Mouse (Mus musculus) layer of hippocampus, adult 2 months (tissue): ENCODE data around the gene Nabp2. TPM values are rescaled to one million over a fixed set of nuclear protein-coding genes. Genes with fewer than 3 reads are reported as not detected.

Source experiments
- DNase-seq, 2 experiments: peaks; one replicate each; pipeline ENCODE4 v3.0.0; 2022; ENCODE audit warnings: low spot score in 2 of 2
- H3K27ac ChIP-seq: fragments of 200-600 bp; 2 replicates; pipeline ENCODE4 v1.8.1; 2022
- H3K4me3 ChIP-seq: fragments of 200-600 bp; 2 replicates; pipeline ENCODE4 v1.8.1; 2022; ENCODE audit warnings: mild to moderate bottlenecking
- CTCF ChIP-seq: fragments of 200-600 bp; conservative IDR thresholded peaks from 2 replicates; pipeline ENCODE4 v1.8.1; 2022; ENCODE audit warnings: antibody characterized with exemption, mild to moderate bottlenecking, moderate library complexity
- total RNA-seq, 2 experiments: library from RNA; stranded (reverse); gene quantifications; 2 replicates each; pipeline ENCODE4 v1.2.3; 2021

Nabp2 gene
- total RNA-seq, 2 experiments from 2014 or later, result 88.2 to 93.0 TPM

DNA sequence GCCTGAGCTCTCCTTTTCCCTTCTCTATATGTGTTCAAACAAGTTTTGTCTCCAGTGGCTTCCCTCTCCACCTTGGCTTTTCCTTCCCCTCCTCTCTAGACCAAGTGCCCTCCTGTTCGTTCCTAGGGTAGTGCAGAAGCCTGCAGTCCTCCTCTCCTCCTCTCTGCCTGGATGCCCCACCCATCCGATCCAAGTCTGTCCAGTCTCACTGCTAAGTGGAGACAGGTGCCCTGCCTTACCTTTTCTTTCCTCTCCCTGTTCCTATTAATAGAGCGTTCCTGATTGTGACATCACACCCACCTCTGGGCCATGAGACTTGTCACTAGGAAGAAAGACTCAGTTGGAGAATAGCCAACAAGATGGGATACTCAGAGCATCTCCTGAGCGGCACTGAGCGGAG lies 3.6 kb upstream of the Nabp2 start:
- no peak for DNase-seq
- no peak overlapping the region for H3K4me3 ChIP-seq
- H3K27ac ChIP-seq, result no peak overlapping the region
- TF ChIP-seq CTCF, result no peak

DNA sequence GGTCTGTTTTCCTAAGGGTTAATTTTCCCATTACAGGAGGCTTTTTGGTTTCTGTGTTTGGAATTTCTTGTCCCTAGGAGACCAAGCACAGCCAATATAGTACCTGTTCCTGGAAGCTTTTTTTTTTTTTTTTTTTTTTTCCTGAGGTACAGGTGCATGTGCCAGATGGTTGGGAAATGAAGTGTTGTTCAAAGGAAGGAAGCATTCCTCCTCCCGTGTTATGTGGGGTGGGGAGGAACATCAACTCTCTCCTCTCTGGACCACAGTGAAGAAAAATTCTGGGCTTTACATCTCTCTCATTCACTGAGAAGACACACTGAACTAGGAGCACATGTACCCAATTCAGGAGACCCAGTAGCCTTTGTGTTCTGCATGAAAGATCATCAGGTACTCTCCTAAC lies 1.8 kb upstream of the Nabp2 start:
- Histone ChIP-seq H3K4me3 (peak overlapping the region; percentile 93; the same call in 1 of the 2 replicates), H3K27ac (peak overlapping the region; percentile 96; the same call in 1 of the 2 replicates)
- DNase-seq, result no peak
- no peak for TF ChIP-seq CTCF

DNA sequence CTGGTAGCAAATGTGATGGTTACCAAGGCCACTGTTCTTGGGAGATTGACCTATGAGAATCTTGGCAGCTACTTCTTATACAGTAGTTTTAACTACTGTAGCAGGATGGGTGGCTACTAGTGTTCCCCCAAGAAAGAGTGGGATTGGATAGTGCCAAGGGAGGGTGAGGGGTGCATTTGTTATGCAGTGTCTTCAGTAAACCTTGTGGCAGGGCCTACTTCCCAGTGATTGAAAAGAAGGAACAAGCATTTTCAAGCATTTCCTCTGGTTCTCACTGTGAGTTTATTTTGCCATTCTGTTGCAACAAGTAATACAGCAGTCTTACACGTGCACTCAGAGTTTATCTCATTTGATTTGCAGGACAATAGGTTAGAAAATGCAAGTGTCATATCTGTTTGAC lies 1.3 kb upstream of the Nabp2 start:
- Histone ChIP-seq H3K4me3 (peak overlapping the region; percentile 93), H3K27ac (peak overlapping the region; percentile 96)
- TF ChIP-seq CTCF, result no peak
- no peak for DNase-seq

DNA sequence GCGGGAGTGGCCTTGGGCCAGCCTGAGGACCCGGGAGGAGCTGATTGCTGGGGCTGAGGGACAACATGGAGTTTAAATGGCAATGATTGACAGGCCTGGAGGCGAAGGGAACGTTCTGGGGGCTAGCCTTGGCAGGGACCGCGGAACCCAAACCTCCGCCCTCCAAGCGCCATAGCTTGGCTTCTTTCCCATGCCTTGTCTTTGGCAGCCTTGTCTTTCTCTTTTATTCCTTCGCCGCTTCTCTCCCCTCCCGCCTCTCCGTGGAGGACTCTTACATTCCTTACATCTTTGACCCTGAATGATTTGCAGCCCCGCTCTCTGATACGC lies 726 bp upstream of the Nabp2 start:
- peak overlapping the region; percentile 96 for H3K27ac ChIP-seq
- no peak for DNase-seq
- no peak for TF ChIP-seq CTCF
- peak overlapping the region; percentile 93 for H3K4me3 ChIP-seq

DNA sequence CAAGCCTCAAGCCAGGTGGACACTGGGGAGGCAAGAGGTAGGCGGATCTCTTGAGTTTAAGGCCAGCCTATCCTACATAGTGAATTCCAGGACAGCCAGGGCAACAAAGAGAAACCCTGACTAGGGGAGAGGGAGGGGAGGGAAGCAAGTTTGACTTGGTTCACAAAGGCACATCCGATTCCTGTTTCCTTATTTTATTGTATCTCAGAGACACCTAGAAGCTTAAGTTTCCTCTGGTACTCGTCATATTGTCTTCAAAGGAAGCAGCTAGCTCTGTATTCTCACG lies 789 bp downstream of the Nabp2 start:
- Histone ChIP-seq H3K4me3 (peak overlapping the region; percentile 93), H3K27ac (peak overlapping the region; percentile 96)
- no peak for DNase-seq
- no peak for TF ChIP-seq CTCF

DNA sequence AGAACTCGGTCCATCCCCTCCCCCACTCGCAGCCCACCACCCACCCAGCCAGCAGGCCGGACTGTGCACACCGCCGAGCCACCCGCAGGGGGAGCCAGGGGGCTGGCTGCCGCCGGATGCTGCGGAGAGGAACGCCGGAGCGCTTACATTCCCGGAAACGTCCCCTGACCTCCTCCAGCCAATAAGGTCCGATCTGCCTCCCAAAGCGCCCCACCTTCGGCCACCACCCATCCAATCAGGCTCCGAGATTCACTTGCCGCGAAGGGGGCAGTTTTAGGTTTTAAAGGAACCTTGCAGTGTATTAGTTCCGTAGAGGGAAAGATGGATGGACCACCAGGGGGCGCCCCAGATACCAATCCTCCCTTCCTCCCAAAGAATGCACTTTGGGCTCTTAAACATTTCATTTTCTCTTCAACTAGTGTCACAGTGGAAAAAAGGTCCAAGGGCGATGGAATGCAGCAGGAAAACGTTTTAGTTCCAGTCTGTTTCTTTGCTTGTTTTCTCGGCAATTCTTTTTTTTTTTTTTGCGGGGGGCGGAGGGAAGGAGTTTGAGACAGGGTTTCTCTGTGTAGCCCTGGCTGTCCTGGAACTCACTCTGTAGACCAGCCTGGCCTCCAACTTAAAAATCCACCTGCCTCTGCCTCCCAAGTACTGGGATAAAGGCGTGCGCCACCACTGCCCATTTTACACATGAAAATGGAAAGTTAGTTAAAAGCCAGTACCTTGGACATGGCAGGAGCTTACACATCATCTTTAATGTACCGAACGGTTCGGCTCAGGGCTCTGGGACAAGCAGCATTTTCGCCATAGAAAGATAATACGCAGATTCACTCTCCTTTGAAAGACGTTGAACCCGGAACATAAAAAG lies 1.4 kb downstream of the Nabp2 start:
- TF ChIP-seq CTCF, result peak; percentile 87
- DNase-seq, result peak; percentile 98 to 99
- Histone ChIP-seq H3K27ac (peak overlapping the region; percentile 96), H3K4me3 (peak overlapping the region; percentile 97)

DNA sequence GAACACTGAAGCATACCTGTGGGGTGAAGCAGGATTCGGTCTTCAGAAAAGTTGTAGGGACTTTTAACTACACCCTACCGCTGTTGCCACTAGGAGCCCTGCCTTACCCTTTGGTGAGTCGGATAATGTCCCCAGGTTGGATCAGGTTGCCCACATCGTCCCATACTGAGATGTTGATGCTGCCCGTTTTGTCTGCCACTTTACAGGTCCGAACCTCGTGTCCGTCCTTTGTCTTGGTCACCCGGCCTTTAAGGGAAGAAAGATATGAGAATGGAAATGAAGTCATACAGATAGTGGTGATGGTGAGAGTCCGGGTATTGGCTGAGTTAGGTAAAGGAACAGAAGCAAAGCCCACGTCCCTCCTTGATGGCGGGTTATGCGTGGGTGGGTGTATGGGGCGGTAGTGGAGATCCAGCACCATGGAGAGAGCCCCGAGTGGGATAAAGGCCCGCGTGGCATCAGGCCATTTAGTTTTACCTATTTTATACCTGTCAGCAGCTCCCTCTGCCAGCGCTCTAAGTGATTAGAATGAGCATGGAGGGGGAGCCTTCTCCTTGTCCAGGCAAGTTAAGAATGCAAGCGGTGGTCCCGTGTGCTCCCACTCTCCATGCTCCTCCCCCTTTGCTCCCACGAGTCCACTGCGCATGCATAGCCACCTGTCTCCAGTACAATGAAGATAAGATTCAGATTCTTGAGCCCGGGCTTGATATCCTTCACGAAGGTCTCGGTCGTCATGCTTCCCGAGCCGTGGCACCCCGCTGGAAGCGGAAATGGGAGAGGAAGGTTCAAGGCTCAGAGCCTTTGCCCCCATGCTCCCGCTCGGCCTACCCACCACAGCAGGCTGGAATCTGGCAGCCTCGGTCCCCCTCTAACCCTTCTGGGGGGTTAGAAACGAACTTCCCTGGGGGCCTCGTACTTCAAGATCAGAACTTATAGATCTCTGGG lies 2.4 kb downstream of the Nabp2 start:
- peak overlapping the region; percentile 97 for H3K4me3 ChIP-seq
- peak overlapping the region; percentile 96 for H3K27ac ChIP-seq
- DNase-seq, result peak; percentile 32 to 57
- 0 out of 2 replicates have a peak, but pooled peaks have one; percentile 3 for TF ChIP-seq CTCF

DNA sequence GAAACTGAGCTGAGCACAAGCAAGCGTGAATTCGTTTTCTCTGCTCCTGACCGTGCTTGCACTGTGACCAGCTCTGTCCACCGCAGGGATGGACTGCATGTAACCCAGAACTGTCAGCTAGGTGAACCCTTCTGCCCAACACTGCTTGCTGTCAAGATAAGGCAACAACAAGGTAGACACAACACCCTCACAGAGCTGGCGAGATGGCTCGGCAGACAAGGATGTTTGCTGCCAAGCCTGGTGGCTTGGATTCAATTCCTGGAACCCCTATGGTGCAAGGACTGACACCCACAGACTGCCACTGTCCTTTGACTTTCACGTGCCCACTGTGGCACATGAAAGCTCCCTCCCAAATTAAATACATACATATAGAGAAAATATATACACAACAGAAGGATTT lies 7.4 kb downstream of the Nabp2 start:
- H3K4me3 ChIP-seq, result no peak overlapping the region
- TF ChIP-seq CTCF, result no peak
- no peak for DNase-seq
- H3K27ac ChIP-seq, result no peak overlapping the region

DNA sequence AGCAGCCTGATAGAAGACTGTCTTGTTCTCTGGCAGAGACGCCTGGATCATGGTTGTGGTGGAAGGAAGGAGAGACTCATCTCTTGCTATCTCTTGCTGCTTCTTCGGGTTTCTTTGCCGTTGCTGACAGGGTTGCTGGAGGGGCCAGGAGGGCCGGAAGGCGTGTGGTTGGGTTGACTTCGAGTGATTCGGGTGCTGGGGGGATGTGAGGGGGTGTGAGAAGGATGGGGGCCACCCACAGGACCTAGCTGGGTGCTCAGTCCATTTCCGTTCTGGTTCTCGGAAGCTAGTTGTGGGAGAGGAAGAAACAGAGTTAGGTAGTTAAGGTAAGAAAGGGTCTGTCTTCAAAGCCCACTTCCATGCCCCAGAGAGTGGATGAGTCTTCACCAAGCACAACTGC lies 9.7 kb downstream of the Nabp2 start:
- no peak overlapping the region for H3K27ac ChIP-seq
- DNase-seq, result no peak
- no peak overlapping the region for H3K4me3 ChIP-seq
- no peak for TF ChIP-seq CTCF

DNA sequence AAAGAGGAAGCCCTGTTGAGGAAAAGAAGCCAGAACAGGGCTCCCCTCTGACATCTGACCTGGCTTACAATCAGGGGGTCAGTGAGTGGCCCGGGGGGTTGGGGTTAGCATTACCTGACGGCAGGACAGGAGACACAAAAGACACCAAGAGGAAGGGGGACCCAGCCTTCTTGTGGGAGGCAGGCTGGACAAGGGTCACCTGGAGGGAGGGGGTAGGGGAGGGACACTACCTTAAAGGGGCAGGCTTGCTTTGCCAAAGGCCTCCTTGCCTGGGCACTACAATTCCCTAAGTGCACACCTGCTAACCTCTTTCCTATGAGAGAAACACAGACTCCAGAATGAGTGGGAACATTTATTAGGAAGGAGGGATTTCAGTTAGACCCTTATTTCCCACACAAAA lies 10.2 kb downstream of the Nabp2 start, which contains the start of gene Slc39a5:
Gene Slc39a5, minus strand, starts transcription at position 174 of the 400 bp plus-strand sequence.
- Histone ChIP-seq H3K4me3 (no peak within 1 kb of the TSS), H3K27ac (no peak within 1 kb of the TSS)
- TF ChIP-seq CTCF, result no peak
- DNase-seq, result no peak

DNA sequence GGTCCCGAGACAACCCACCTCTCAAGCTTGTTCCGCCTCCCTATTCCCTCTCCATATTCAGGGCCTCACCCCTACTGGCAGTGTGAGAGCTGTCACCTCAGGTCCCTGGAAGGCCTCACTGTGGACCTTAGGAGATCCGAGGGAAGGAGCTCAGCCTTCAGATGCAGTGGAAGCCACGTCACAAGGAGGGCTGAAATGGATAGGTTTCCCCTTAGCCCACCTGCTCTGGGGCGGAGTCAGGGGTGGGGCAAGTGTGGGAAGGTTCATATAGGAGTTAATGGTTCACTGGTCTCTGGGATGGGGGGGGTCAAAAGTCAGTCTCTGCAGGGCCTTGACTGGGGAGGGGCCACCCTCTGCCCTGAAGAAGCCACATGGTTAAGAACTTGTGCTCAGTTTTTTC lies 11.0 kb downstream of the Nabp2 start:
- no peak overlapping the region for H3K27ac ChIP-seq
- H3K4me3 ChIP-seq, result no peak overlapping the region
- DNase-seq, result no peak
- no peak for TF ChIP-seq CTCF

DNA sequence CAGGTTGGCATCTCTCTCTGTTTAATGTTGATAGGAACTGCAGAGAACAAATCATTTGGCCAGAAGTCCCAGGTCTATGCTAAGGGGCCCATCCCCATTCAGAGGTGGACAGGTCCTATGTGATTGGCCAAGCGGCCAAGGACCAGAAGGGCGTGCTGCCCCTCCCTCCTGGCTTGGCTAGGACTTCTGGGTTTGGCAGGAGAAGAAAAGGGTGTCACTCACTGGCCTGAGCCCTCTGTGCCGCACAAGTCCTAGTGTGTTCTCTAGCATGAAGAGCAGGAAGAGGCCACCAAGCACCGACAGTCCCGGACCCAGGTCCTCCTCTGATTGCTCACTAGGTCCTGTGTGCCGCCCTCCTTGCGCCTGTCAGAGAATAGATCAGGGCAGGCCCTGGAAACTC lies 13.8 kb downstream of the Nabp2 start:
- TF ChIP-seq CTCF, result no peak
- no peak overlapping the region for H3K4me3 ChIP-seq
- H3K27ac ChIP-seq, result 0 out of 2 replicates have a peak overlapping the region, but pooled peaks have one; percentile 14
- DNase-seq, result no peak

DNA sequence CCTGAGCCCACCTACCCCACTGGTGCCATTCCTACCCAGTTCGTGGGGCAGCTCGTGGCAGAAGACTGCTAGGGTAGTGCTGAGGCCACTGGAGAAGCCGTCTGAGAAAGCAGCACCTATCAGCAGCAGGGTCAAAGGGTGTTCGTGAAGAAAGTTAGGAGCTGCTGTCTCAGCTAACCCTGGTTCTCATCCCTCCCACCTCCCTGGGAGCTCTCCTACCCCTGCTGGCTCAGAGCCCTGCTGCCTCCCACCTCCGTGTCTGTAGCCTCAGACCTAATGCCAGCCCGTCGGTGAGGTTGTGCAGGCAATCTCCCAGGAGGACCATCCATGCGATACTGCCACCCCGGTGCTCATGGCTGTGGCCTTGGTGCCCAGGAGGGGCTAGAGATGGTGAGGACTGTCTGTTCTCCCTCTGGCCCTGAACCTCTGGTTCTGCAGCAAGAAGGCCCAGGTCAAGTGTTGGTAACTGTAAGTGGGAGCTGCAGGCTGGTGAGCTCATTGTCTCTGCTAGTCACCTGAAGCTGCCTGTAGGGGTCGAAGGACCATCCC lies 14.5 kb downstream of the Nabp2 start:
- Histone ChIP-seq H3K4me3 (no peak overlapping the region), H3K27ac (0 out of 2 replicates have a peak overlapping the region, but pooled peaks have one; percentile 14)
- no peak for TF ChIP-seq CTCF
- no peak for DNase-seq
